Mouse (Mus musculus): ENCODE data around the gene Lipe. TPM values are rescaled to one million over a fixed set of nuclear protein-coding genes. Genes with fewer than 3 reads are reported as not detected.

Gene Lipe
- polyA plus RNA-seq, 1 experiment from 2014 or later = 12.5 TPM

Other genes starting within 250 kb of the Lipe start
- 42.9 and 56.4 TPM in 2 replicates for gene Pou2f2, start 219.0 kb downstream of the Lipe start, polyA plus RNA-seq (2015; fragmentation: Nextera tagmentation; extraction: Ambion mirVana)
- gene Dedd2, start 178.1 kb downstream of the Lipe start, polyA plus RNA-seq (2015; fragmentation: Nextera tagmentation; extraction: Ambion mirVana) = 14.1 and 14.6 TPM in 2 replicates
- 1.7 TPM in 2 replicates for gene Zfp526, start 177.3 kb downstream of the Lipe start, polyA plus RNA-seq (2015; fragmentation: Nextera tagmentation; extraction: Ambion mirVana)
- 16.2 and 17.8 TPM in 2 replicates for gene Gsk3a, start 160.9 kb downstream of the Lipe start, polyA plus RNA-seq (2015; fragmentation: Nextera tagmentation; extraction: Ambion mirVana)
- gene Erf, start 147.9 kb downstream of the Lipe start, polyA plus RNA-seq (2015; fragmentation: Nextera tagmentation; extraction: Ambion mirVana) = 2.3 and 2.8 TPM in 2 replicates
- gene Cic, start 131.0 kb downstream of the Lipe start, polyA plus RNA-seq (2015; fragmentation: Nextera tagmentation; extraction: Ambion mirVana) = 33.8 and 38.8 TPM in 2 replicates
- gene Pafah1b3, start 100.7 kb downstream of the Lipe start, polyA plus RNA-seq (2015; fragmentation: Nextera tagmentation; extraction: Ambion mirVana) = 672 and 703 TPM in 2 replicates
- gene Prr19, start 97.3 kb downstream of the Lipe start, polyA plus RNA-seq (2015; fragmentation: Nextera tagmentation; extraction: Ambion mirVana) = 4.3 and 5.6 TPM in 2 replicates
- gene Tmem145, start 92.6 kb downstream of the Lipe start, polyA plus RNA-seq (2015; fragmentation: Nextera tagmentation; extraction: Ambion mirVana) = 83.8 and 98.0 TPM in 2 replicates
- gene Megf8, start 81.5 kb downstream of the Lipe start, polyA plus RNA-seq (2015; fragmentation: Nextera tagmentation; extraction: Ambion mirVana) = 23.2 and 23.4 TPM in 2 replicates
- not detected in 2 replicates for gene Cnfn, start 29.0 kb downstream of the Lipe start, polyA plus RNA-seq (2015; fragmentation: Nextera tagmentation; extraction: Ambion mirVana)
- 0.48 and 1.0 TPM in 2 replicates for gene Cxcl17, start 14.2 kb upstream of the Lipe start, polyA plus RNA-seq (2015; fragmentation: Nextera tagmentation; extraction: Ambion mirVana)
- gene Ceacam1, start 78.9 kb upstream of the Lipe start, polyA plus RNA-seq (2015; fragmentation: Nextera tagmentation; extraction: Ambion mirVana) = 0.42 and 0.87 TPM in 2 replicates
- gene Ceacam2, start 141.1 kb upstream of the Lipe start, polyA plus RNA-seq (2015; fragmentation: Nextera tagmentation; extraction: Ambion mirVana) = 0.32 TPM in 1 of 2 replicates, not detected in the other
- not detected in 2 replicates for gene Erich4, start 217.2 kb upstream of the Lipe start, polyA plus RNA-seq (2015; fragmentation: Nextera tagmentation; extraction: Ambion mirVana)
- gene Dmac2, start 220.7 kb upstream of the Lipe start, polyA plus RNA-seq (2015; fragmentation: Nextera tagmentation; extraction: Ambion mirVana) = 44.5 and 48.7 TPM in 2 replicates
- 0.64 and 0.73 TPM in 2 replicates for gene B3gnt8, start 227.9 kb upstream of the Lipe start, polyA plus RNA-seq (2015; fragmentation: Nextera tagmentation; extraction: Ambion mirVana)